Mouse (Mus musculus): ENCODE measurements around the gene Nt5e. TPM values are rescaled to one million over a fixed set of nuclear protein-coding genes. Genes with fewer than 3 reads are reported as not detected.
"Not testable (repeated sequence)": the region's sequence is repeated elsewhere in the genome, so short reads cannot be mapped to it uniquely, and the experiment has no call there.

Gene Nt5e
- total RNA-seq (2021) = 10 to 100 TPM; 10.7 to 16.7 TPM
- long read RNA-seq, experiment 1, transcript Nt5e-201 (9 exons, 3,995 nt) = major isoform, 7 of 11 reads
- long read RNA-seq, experiment 1, partial matches to known transcripts = 0 of 11 reads
- long read RNA-seq, experiment 1, other reads (novel, unspliced or antisense) = 4 of 11 reads
- long read RNA-seq, experiment 2, transcript Nt5e-201 (9 exons, 3,995 nt) = major isoform, 7 of 11 reads
- long read RNA-seq, experiment 2, partial matches to known transcripts = 4 of 11 reads
- long read RNA-seq, experiment 2, other reads (novel, unspliced or antisense) = 0 of 11 reads

- peak; percentile 80 to 88 for DNase-seq
These were observed at the start of gene Nt5e for GRCm38 (mm10) chr9:88326930-88327901. Gene Nt5e (plus strand): TSS chr9:88327197.

GRCm38 (mm10) chr9:88277588-88277987 lies 49.4 kb upstream of the Nt5e start:
- no peak for DNase-seq

GRCm38 (mm10) chr9:88279728-88280127 lies 47.3 kb upstream of the Nt5e start:
- no peak for DNase-seq

- no peak for DNase-seq
These were observed 37.3 kb upstream of the Nt5e start for GRCm38 (mm10) chr9:88289568-88290168.

- DNase-seq = no peak
These were observed 34.1 kb upstream of the Nt5e start for GRCm38 (mm10) chr9:88292836-88293370.

- peak; percentile 47 to 65 for DNase-seq
These were observed 31.2 kb upstream of the Nt5e start for GRCm38 (mm10) chr9:88295798-88296197.

- peak in 1 of 2 experiments; percentile 43 for DNase-seq
These were observed 30.7 kb upstream of the Nt5e start for GRCm38 (mm10) chr9:88296321-88296720.

- DNase-seq = not testable (repeated sequence)
These were observed 29.8 kb upstream of the Nt5e start for GRCm38 (mm10) chr9:88297244-88297643.

- no peak for DNase-seq
These were observed 28.9 kb upstream of the Nt5e start for GRCm38 (mm10) chr9:88297871-88298658.

- DNase-seq = no peak
These were observed 19.9 kb upstream of the Nt5e start for GRCm38 (mm10) chr9:88307019-88307618.

GRCm38 (mm10) chr9:88309127-88309526 lies 17.9 kb upstream of the Nt5e start:
- DNase-seq = no peak

- no peak for DNase-seq
These were observed 7.8 kb upstream of the Nt5e start for GRCm38 (mm10) chr9:88319226-88319625.

GRCm38 (mm10) chr9:88324616-88325015 lies 2.4 kb upstream of the Nt5e start:
- DNase-seq = no peak

GRCm38 (mm10) chr9:88328666-88329065 lies 1.7 kb downstream of the Nt5e start:
- no peak for DNase-seq

- DNase-seq = peak; percentile 17 to 18
These were observed 2.3 kb downstream of the Nt5e start for GRCm38 (mm10) chr9:88329166-88329748.

GRCm38 (mm10) chr9:88330316-88330715 lies 3.3 kb downstream of the Nt5e start:
- DNase-seq = no peak

- DNase-seq = no peak
These were observed 5.5 kb downstream of the Nt5e start for GRCm38 (mm10) chr9:88332447-88332846.

- no peak for DNase-seq
These were observed 8.8 kb downstream of the Nt5e start for GRCm38 (mm10) chr9:88335839-88336238.

GRCm38 (mm10) chr9:88340819-88341218 lies 13.8 kb downstream of the Nt5e start:
- no peak for DNase-seq

- no peak for DNase-seq
These were observed 15.2 kb downstream of the Nt5e start for GRCm38 (mm10) chr9:88342241-88342640.

GRCm38 (mm10) chr9:88342701-88343100 lies 15.7 kb downstream of the Nt5e start:
- DNase-seq = no peak

Data from heart, adult 18-20 months (tissue).